Mouse (Mus musculus): Measurements from ENCODE around the gene Mknk1. TPM values are rescaled to one million over a fixed set of nuclear protein-coding genes. Genes with fewer than 3 reads are reported as not detected.

The Mknk1 gene
- 19.4 and 19.8 TPM in 2 replicates for polyA plus RNA-seq (2014; fragmentation: Nextera tagmentation; extraction: Ambion mirVana)

DNA sequence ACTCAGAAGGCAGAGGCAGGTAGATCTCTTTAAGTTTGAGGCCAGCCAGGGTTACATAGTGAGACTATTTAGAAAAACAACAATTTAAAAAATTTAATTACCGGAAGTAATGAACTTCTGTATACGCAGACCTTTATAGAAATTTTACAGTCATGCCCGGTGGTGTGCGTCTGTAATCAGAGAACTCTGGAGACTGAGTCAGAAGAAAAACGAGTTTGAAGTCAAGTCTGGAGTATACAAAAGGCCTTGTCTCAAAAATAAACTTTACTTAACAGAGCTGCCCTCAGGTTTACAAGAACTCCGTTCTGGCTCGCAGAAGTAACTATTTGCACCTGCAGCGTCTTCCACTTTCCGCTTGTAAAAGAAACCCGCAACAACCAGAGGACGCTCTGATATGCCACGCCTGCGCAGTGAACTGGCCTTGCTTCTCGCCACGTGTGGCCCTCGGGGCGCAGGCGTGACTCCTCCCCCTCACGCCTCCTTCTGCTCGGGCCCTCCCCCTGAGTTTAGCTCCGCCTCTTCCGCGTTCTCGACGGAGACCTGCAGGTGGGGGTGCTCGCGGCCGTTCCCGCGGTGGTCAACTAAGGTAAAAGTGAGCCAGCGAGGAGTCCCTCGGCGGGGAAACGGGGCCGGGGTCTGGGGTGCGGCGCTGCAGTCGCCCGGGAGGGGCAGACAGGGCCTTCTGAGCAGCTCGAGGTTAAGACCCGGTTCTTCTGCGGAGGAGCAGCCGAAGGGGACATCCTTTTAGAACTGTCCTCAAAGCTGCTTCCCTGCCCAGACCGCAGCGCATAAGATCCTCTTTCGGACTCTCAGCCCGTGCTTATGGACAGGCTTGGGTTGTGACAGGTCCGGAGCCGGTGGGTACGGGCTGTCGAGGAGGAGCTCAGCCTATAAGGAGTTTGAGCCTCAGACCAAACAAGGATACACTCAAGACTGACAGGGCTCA, at the start of gene Mknk1:
Gene Mknk1 (plus strand): TSS at position 503 of the 946 bp plus-strand sequence.
- ATAC-seq (ENCODE audit: insufficient read depth), result peak; percentile 97
- H3K9ac ChIP-seq, result peak within 1 kb of the TSS; percentile 68
- peak; percentile 32; the same call in 1 of the 2 replicates for TF ChIP-seq CTCF (IDR thresholded peaks at IDR 0.05; ENCODE audit: low read depth)
- H3K27me3 ChIP-seq (ENCODE audit: insufficient read depth, low read length), result no peaks in the 10 kb centered on the region
- H3K9me3 ChIP-seq (ENCODE audit: low read depth, low read length), result no peaks in the 10 kb centered on the region
- peak; percentile 97 for DNase-seq
- H3K36me3 ChIP-seq (ENCODE audit: insufficient read depth), result 0 out of 2 replicates have a peak, but pooled peaks cover 3% of the 10 kb centered on the region
- no peaks in the 10 kb centered on the region for H3K4me1 ChIP-seq (ENCODE audit: insufficient read depth)
- WGBS, result 2% methylated on average over 51 of the region's 51 CpGs
- 0 out of 2 replicates have a peak within 1 kb of the TSS, but pooled peaks have one; percentile 58 for H3K27ac ChIP-seq (ENCODE audit: low read depth)
- peak within 1 kb of the TSS; percentile 66 for H3K4me3 ChIP-seq (ENCODE audit: low read depth, low read length)
- H3K4me2 ChIP-seq, result peak within 1 kb of the TSS; percentile 64

DNA sequence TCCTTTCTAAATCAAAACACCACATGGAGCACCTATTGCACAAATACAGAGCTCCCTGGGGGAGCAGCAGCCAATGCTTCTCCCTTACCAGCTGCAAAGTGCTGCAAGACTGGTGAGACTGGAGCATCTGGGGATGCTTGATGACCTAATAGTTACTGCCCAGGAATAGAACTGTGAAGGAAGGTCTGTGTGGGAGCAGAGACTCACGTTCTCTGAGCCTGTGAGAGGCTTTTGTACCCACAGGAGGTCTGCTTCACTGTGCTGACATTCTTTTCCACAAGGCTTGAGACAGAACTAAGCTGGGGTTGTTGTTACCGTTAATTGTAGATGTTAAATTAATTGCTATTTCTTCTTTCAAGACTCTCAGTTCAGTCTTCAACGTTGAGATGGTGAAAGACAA, 48.1 kb upstream of the Mknk1 start:
- 85% methylated on average over 3 of the region's 3 CpGs for WGBS

DNA sequence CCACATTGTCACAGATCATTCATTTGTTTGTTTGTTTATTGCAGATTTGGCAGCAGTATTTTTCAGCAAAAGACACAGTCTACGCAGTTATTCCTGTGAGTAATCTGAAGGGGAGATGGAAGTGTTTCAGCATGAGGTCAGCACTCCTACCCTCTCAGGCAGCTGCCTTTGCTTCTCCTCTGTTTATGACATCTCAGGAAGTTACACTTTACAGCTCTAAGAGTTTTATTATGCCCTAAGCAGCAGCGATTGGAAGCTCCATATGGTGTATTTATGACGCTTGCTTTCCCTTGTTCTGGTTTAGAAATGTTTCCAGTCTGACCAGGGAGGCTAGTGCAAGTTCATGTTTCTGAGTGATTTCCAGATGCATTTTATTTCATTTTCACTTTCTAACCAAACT, 43.6 kb upstream of the Mknk1 start:
- no peak overlapping the region for H3K4me2 ChIP-seq
- no peak for TF ChIP-seq CTCF (IDR thresholded peaks at IDR 0.05; ENCODE audit: low read depth)
- no peak overlapping the region for H3K9ac ChIP-seq
- no peaks in the 10 kb centered on the region for H3K27me3 ChIP-seq (ENCODE audit: insufficient read depth, low read length)
- 57% methylated on average over 3 of the region's 3 CpGs for WGBS
- H3K27ac ChIP-seq (ENCODE audit: low read depth), result no peak overlapping the region
- H3K9me3 ChIP-seq (ENCODE audit: low read depth, low read length), result no peaks in the 10 kb centered on the region
- ATAC-seq (ENCODE audit: insufficient read depth), result peak; percentile 66; the same call in 1 of the 2 replicates
- no peaks in the 10 kb centered on the region for H3K4me1 ChIP-seq (ENCODE audit: insufficient read depth)
- peaks cover 76% of the 10 kb centered on the region for H3K36me3 ChIP-seq (ENCODE audit: insufficient read depth)
- DNase-seq, result peak; percentile 55
- no peak overlapping the region for H3K4me3 ChIP-seq (ENCODE audit: low read depth, low read length)

More for the DNA sequence above, 48.1 kb upstream of the Mknk1 start:
- DNase-seq, result no peak
- H3K4me3 ChIP-seq (ENCODE audit: low read depth, low read length), result no peak overlapping the region
- H3K9me3 ChIP-seq (ENCODE audit: low read depth, low read length), result no peaks in the 10 kb centered on the region
- TF ChIP-seq CTCF (IDR thresholded peaks at IDR 0.05; ENCODE audit: low read depth), result no peak
- no peak for ATAC-seq (ENCODE audit: insufficient read depth)
- H3K4me2 ChIP-seq, result no peak overlapping the region
- peaks cover 58% of the 10 kb centered on the region for H3K36me3 ChIP-seq (ENCODE audit: insufficient read depth)
- no peak overlapping the region for H3K9ac ChIP-seq
- H3K27ac ChIP-seq (ENCODE audit: low read depth), result no peak overlapping the region
- no peaks in the 10 kb centered on the region for H3K27me3 ChIP-seq (ENCODE audit: insufficient read depth, low read length)
- H3K4me1 ChIP-seq (ENCODE audit: insufficient read depth), result no peaks in the 10 kb centered on the region

DNA sequence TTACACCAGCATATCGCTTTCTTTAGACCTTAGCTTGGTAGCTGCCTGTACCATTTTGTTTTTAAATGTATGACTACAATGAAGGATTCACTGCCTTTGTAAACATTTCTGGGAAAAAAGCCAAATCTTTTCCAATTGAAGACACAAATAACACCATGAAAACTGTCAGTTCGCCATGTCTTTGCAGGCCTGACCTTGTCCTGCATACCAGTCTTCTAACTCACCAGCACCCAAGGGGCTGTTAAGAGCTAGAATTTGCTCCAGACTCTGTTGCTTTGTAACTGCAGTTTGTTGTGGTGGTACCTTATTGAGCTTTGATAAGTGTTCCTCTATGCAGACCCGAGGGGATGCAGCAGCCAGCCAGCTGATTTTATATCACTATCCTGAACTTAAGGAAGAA, 39.0 kb upstream of the Mknk1 start:
- H3K9me3 ChIP-seq (ENCODE audit: low read depth, low read length), result no peaks in the 10 kb centered on the region
- no peak overlapping the region for H3K4me2 ChIP-seq
- H3K9ac ChIP-seq, result no peak overlapping the region
- no peaks in the 10 kb centered on the region for H3K27me3 ChIP-seq (ENCODE audit: insufficient read depth, low read length)
- H3K4me3 ChIP-seq (ENCODE audit: low read depth, low read length), result no peak overlapping the region
- no peak overlapping the region for H3K27ac ChIP-seq (ENCODE audit: low read depth)
- ATAC-seq (ENCODE audit: insufficient read depth) (no peak), DNase-seq (peak; percentile 59)
- WGBS, result 77% methylated on average over 3 of the region's 3 CpGs
- H3K4me1 ChIP-seq (ENCODE audit: insufficient read depth), result no peaks in the 10 kb centered on the region
- no peak for TF ChIP-seq CTCF (IDR thresholded peaks at IDR 0.05; ENCODE audit: low read depth)
- H3K36me3 ChIP-seq (ENCODE audit: insufficient read depth), result peaks cover 55% of the 10 kb centered on the region

DNA sequence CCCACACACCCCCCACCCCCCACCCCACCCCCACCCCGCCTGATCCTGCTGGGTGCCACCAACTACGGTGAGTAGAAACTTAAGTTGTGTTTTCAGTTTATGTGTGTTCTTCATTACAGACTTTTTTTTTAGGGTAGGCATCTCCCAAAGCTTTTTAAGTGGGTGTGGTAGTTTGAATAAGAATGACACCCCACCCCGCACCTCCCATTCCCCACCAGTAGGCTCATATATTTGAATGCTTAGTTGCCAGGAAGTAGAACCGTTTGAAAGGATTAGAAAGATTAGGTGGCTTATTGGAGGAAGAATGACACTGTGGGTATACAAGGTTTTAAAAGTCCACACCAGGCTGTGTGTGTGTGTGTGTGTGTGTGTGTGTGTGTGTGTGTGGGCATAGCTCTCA, 26.7 kb upstream of the Mknk1 start:
- no peak overlapping the region for H3K4me2 ChIP-seq
- peaks cover 27% of the 10 kb centered on the region; the same call in 1 of the 2 replicates for H3K36me3 ChIP-seq (ENCODE audit: insufficient read depth)
- DNase-seq (no peak), ATAC-seq (ENCODE audit: insufficient read depth) (no peak)
- H3K4me3 ChIP-seq (ENCODE audit: low read depth, low read length), result no peak overlapping the region
- TF ChIP-seq CTCF (IDR thresholded peaks at IDR 0.05; ENCODE audit: low read depth), result no peak
- H3K27ac ChIP-seq (ENCODE audit: low read depth), result no peak overlapping the region
- no peaks in the 10 kb centered on the region for H3K4me1 ChIP-seq (ENCODE audit: insufficient read depth)
- H3K27me3 ChIP-seq (ENCODE audit: insufficient read depth, low read length), result no peaks in the 10 kb centered on the region
- no peaks in the 10 kb centered on the region for H3K9me3 ChIP-seq (ENCODE audit: low read depth, low read length)
- no peak overlapping the region for H3K9ac ChIP-seq
- WGBS, result 86% methylated on average over 4 of the region's 4 CpGs

DNA sequence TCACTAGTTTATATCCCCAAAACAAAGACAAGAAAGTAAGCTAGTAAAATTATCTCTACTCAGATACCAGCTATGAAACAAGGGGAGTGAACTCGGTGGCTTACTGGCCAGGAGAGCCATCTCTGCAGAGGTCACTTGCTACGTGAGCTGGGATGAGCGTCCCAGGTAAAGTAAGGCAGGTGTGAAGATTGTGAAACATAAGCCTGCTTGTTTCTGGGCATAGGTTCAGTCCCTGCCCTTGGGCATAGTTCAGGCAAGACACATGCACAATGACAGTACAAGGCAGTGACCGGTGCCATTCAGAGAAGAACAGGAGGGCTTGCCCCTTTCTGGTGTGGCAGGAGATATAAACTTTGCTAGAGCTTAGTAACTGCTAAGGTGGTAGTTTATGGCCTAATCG, 23.4 kb upstream of the Mknk1 start:
- Histone ChIP-seq H3K4me1 (ENCODE audit: insufficient read depth) (no peaks in the 10 kb centered on the region), H3K27ac (ENCODE audit: low read depth) (no peak overlapping the region), H3K9ac (no peak overlapping the region), H3K4me3 (ENCODE audit: low read depth, low read length) (no peak overlapping the region), H3K27me3 (ENCODE audit: insufficient read depth, low read length) (no peaks in the 10 kb centered on the region), H3K9me3 (ENCODE audit: low read depth, low read length) (no peaks in the 10 kb centered on the region), H3K36me3 (ENCODE audit: insufficient read depth) (peaks cover 27% of the 10 kb centered on the region; the same call in 1 of the 2 replicates), H3K4me2 (no peak overlapping the region)
- TF ChIP-seq CTCF (IDR thresholded peaks at IDR 0.05; ENCODE audit: low read depth), result no peak
- no peak for DNase-seq
- no peak for ATAC-seq (ENCODE audit: insufficient read depth)
- WGBS, result 92% methylated on average over 5 of the region's 5 CpGs

DNA sequence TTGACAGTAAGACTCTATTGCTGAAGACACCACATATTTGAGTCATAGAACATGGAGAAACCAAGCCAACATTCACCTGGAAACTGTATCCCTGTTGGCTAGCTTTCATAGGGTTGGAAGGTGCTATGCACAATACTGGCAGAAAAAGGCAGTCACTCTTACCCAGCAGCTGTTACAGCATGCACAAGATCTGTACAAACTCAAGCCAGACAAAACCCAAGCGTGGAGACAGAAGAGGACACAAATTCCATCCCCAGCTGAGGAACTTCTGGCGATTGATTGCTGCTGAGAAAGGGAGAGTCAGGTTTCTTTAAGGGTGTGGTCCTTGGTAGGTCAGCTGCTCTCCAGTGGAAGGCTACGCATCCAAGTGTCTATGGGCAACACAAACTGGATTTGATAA, 18.8 kb upstream of the Mknk1 start:
- no peak for TF ChIP-seq CTCF (IDR thresholded peaks at IDR 0.05; ENCODE audit: low read depth)
- ATAC-seq (ENCODE audit: insufficient read depth), result no peak
- WGBS, result 59% methylated on average over 3 of the region's 3 CpGs
- DNase-seq, result no peak
- no peaks in the 10 kb centered on the region for H3K27me3 ChIP-seq (ENCODE audit: insufficient read depth, low read length)
- no peak overlapping the region for H3K4me2 ChIP-seq
- H3K4me3 ChIP-seq (ENCODE audit: low read depth, low read length), result no peak overlapping the region
- no peak overlapping the region for H3K27ac ChIP-seq (ENCODE audit: low read depth)
- H3K36me3 ChIP-seq (ENCODE audit: insufficient read depth), result no peaks in the 10 kb centered on the region
- no peaks in the 10 kb centered on the region for H3K4me1 ChIP-seq (ENCODE audit: insufficient read depth)
- H3K9me3 ChIP-seq (ENCODE audit: low read depth, low read length), result no peaks in the 10 kb centered on the region
- no peak overlapping the region for H3K9ac ChIP-seq
